Comparison of ENCODE assay signal across 9 mouse cellular contexts in genomic region chr5:26991587-26991986, GRCm38 (mm10).
DNase-seq lines count a peak whose midpoint lies in the region; ATAC-seq lines count a peak whose summit lies in the region.
"Had no signal": no experiment of that assay in that cellular context is flagged by ENCODE, and none has a peak within 500 bp of the region (broad histone marks: within the 10 kb centered on the region; RNA-seq: fewer than 3 reads in every experiment).

No protein-coding gene starts in this region.

- no peaks in the 10 kb centered on the region for H3K36me3 ChIP-seq in forebrain, embryonic 11.5 days (ENCODE audit: control insufficient read depth, insufficient read depth, low read length)
- no peaks in the 10 kb centered on the region for H3K36me3 ChIP-seq in hindbrain, embryonic 16.5 days (ENCODE audit: control insufficient read depth, insufficient read depth, low read length)
- no peaks in the 10 kb centered on the region for H3K36me3 ChIP-seq in neural tube, embryonic 14.5 days (ENCODE audit: control insufficient read depth, insufficient read depth, low read length)

- H3K9ac ChIP-seq in forebrain, embryonic 11.5 days (ENCODE audit: low read length), result no peak overlapping the region
- no peak overlapping the region for H3K9ac ChIP-seq in hindbrain, embryonic 16.5 days (ENCODE audit: low read depth, low read length)
- no peak overlapping the region for H3K9ac ChIP-seq in neural tube, embryonic 14.5 days (replicated peaks; ENCODE audit: low read depth, low read length)

- H3K4me1 ChIP-seq in forebrain, embryonic 11.5 days (replicated peaks; ENCODE audit: control insufficient read depth, insufficient read depth, low read length), result peaks cover 10% of the 10 kb centered on the region
- peaks cover 6% of the 10 kb centered on the region for H3K4me1 ChIP-seq in hindbrain, embryonic 16.5 days (ENCODE audit: control insufficient read depth, insufficient read depth, low read depth, low read length)
- H3K4me1 ChIP-seq in neural tube, embryonic 14.5 days (ENCODE audit: control insufficient read depth, insufficient read depth, low read length), result no peaks in the 10 kb centered on the region

- no peaks in the 10 kb centered on the region for H3K9me3 ChIP-seq in forebrain, embryonic 11.5 days (ENCODE audit: control insufficient read depth, low read length)
- H3K9me3 ChIP-seq in hindbrain, embryonic 16.5 days (ENCODE audit: control insufficient read depth, low read length), result no peaks in the 10 kb centered on the region
- H3K9me3 ChIP-seq in neural tube, embryonic 14.5 days (ENCODE audit: control insufficient read depth, low read length), result no peaks in the 10 kb centered on the region

- 10% methylated on average over 2 of the region's 2 CpGs for WGBS in forebrain, embryonic 11.5 days
- 4% methylated on average over 2 of the region's 2 CpGs for WGBS in hindbrain, embryonic 16.5 days
- WGBS in neural tube, embryonic 14.5 days, result 7% methylated on average over 2 of the region's 2 CpGs

- DNase-seq in embryo, embryonic 10.5 days (ENCODE audit: low spot score), result peak; percentile 52
- peak; percentile 57 for DNase-seq in forebrain, embryonic 11.5 days (ENCODE audit: low spot score)
- DNase-seq in gastrocnemius, postnatal 10 days, result no peak
- no peak for DNase-seq in urinary bladder, postnatal 14 days (ENCODE audit: low spot score)
- DNase-seq: kidney, adult 9 months; thymus, postnatal 25 days had no signal

- H3K27me3 ChIP-seq in forebrain, embryonic 11.5 days (ENCODE audit: control insufficient read depth, insufficient read depth, low read length), result no peaks in the 10 kb centered on the region
- no peaks in the 10 kb centered on the region for H3K27me3 ChIP-seq in hindbrain, embryonic 16.5 days (replicated peaks; ENCODE audit: control insufficient read depth, insufficient read depth, low read length)
- H3K27me3 ChIP-seq in neural tube, embryonic 14.5 days (ENCODE audit: control insufficient read depth, insufficient read depth, low read length), result no peaks in the 10 kb centered on the region

- peak; percentile 92 for ATAC-seq in forebrain, embryonic 11.5 days (replicated peaks; ENCODE audit: low FRiP score)
- peak; percentile 61 for ATAC-seq in hindbrain, embryonic 16.5 days
- ATAC-seq in neural tube, embryonic 14.5 days (ENCODE audit: low read depth), result peak; percentile 87
- no peak for ATAC-seq in frontal cortex, adult (ENCODE audit: low TSS enrichment)

- peak overlapping the region; percentile 3; the same call in 1 of the 2 replicates for H3K27ac ChIP-seq in forebrain, embryonic 11.5 days (ENCODE audit: low read depth, low read length)
- H3K27ac ChIP-seq in hindbrain, embryonic 16.5 days (ENCODE audit: low read depth, low read length), result no peak overlapping the region
- H3K27ac ChIP-seq in neural tube, embryonic 14.5 days (ENCODE audit: low read depth, low read length), result no peak overlapping the region

- H3K4me2 ChIP-seq in forebrain, embryonic 11.5 days (ENCODE audit: low read depth, low read length, severe bottlenecking), result no peak overlapping the region
- no peak overlapping the region for H3K4me2 ChIP-seq in hindbrain, embryonic 16.5 days (ENCODE audit: low read length)
- no peak overlapping the region for H3K4me2 ChIP-seq in neural tube, embryonic 14.5 days (ENCODE audit: low read depth, low read length)

- H3K4me3 ChIP-seq in forebrain, embryonic 11.5 days (ENCODE audit: low read depth, low read length), result no peak overlapping the region
- no peak overlapping the region for H3K4me3 ChIP-seq in hindbrain, embryonic 16.5 days (ENCODE audit: low read length)
- H3K4me3 ChIP-seq in neural tube, embryonic 14.5 days (ENCODE audit: low read depth, low read length), result no peak overlapping the region

Comparison
In these comparisons a context has a peak if more than half of its experiments do, and no peak if none do; other contexts are left out.
1. DNase-seq: peak in embryo, embryonic 10.5 days (single experiment) and forebrain, embryonic 11.5 days (single experiment); none in gastrocnemius, postnatal 10 days (single experiment) and urinary bladder, postnatal 14 days (single experiment).